Comparison of ENCODE assay signal across 8 mouse cellular contexts in the genomic region with DNA sequence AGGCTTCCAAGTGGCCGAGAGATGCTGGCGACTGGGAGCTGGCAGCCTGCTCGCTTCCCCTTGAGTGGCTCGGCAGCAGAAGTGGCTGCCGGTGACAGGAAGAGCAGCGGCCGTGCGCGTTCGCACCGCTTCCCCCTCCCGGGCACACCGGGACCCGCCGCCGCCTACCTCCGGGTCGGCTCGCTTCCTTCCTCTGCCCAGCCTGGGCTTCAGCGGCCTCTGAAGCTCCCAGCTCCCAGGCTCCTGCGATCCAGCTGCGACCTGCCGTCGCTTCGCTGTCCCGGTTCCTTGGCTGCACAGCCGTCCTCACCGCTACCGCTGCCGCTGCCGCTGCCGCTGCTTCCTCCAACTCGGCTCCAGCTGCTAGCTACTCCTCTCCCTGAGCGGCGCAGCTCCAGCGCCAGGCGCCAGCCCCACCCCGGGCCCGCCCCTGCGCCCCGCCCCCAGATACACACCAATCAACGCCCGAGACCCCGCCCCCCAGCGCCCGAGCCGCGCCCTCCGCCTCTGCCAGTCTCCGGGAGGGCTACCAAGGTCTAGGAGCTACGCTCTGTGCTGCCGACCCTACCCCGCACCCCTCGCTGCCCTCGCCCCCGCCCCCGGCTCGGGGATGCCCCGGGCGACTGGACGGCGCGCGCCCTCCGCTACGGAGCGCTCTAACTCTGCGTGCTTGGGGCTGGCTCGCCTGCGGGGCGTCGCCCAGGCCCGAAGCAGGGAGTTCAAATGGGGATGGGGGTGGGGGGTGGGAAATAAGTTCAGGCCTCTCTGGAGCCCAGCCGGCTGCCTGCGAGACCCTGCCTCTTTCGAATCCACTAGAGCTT. TPM values are rescaled to one million over a fixed set of nuclear protein-coding genes. Genes with fewer than 3 reads are reported as not detected.
A peak's percentile ranks its signal among the peaks of the same experiment; 100 is the strongest.
DNase-seq lines count a peak whose midpoint lies in the region; ATAC-seq lines count a peak whose summit lies in the region.

Gene Pik3r1, minus strand, starts transcription at position 409 of the 821 bp plus-strand sequence.

- WGBS in hindbrain, embryonic 12.5 days, result under 1% methylated on average over 75 of the region's 76 CpGs

- H3K9me3 ChIP-seq in hindbrain, embryonic 12.5 days (replicated peaks), result no peaks in the 10 kb centered on the region

- no peaks in the 10 kb centered on the region for H3K27me3 ChIP-seq in hindbrain, embryonic 12.5 days

- peak within 1 kb of the TSS; percentile 96 for H3K9ac ChIP-seq in hindbrain, embryonic 12.5 days

- H3K27ac ChIP-seq in hindbrain, embryonic 12.5 days, result peak within 1 kb of the TSS; percentile 97

- H3K4me2 ChIP-seq in hindbrain, embryonic 12.5 days (replicated peaks), result peak within 1 kb of the TSS; percentile 90

- no peaks in the 10 kb centered on the region for H3K36me3 ChIP-seq in hindbrain, embryonic 12.5 days

- peak; percentile 97 for ATAC-seq in hindbrain, embryonic 12.5 days (ENCODE audit: low FRiP score)

- peak; percentile 99 for DNase-seq in Muller cell, postnatal 12 days (ENCODE audit: inconsistent ontology term)
- peak; percentile 95 for DNase-seq in cerebellum, adult 9-11 months
- peak; percentile 95 to 96 for DNase-seq in frontal cortex, postnatal 10 days (ENCODE audit: low spot score in 2 of 2)
- peak; percentile 89 to 93 for DNase-seq in layer of hippocampus, postnatal 25 days (ENCODE audit: extremely low spot score in 1 of 2, low spot score in 1 of 2)
- DNase-seq in lung, postnatal 25 days (ENCODE audit: low spot score), result peak; percentile 96
- peak; percentile 98 for DNase-seq in retina, embryonic 14.5 days (ENCODE audit: low spot score)
- DNase-seq in thymus, postnatal 4 days, result peak; percentile 100

- H3K4me3 ChIP-seq in hindbrain, embryonic 12.5 days, result peak within 1 kb of the TSS; percentile 91

- H3K4me1 ChIP-seq in hindbrain, embryonic 12.5 days, result peaks cover 19% of the 10 kb centered on the region

RNA-seq across cellular contexts. Expression of gene Pik3r1, which starts in this region (rescaled TPM):
- 31.4 and 34.9 TPM in 2 replicates for polyA plus RNA-seq in hindbrain, embryonic 12.5 days (2016; fragmentation: Nextera tagmentation; extraction: Ambion mirVana)
- 10 to 100 TPM; 83.9 to 85.4 TPM for total RNA-seq in layer of hippocampus, postnatal 25 days (2021)

Comparison
In these comparisons a context has a peak if more than half of its experiments do, and no peak if none do; other contexts are left out.
1. Peak in every context shown above with its lines: DNase-seq, ATAC-seq, H3K4me3 ChIP-seq and H3K27ac ChIP-seq.